Mouse (Mus musculus): ENCODE data around the gene Cap2.

GRCm38 (mm10) chr13:46554736-46555135 is 53.1 kb downstream of the Cap2 start:
- TF ChIP-seq CTCF (conservative IDR thresholded peaks at IDR 0.05; ENCODE audit: low read length) = no peak
- TF ChIP-seq POU5F1 (IDR thresholded peaks at IDR 0.05; ENCODE audit: borderline replicate concordance, low read length) = no peak

All from E14TG2a.4 (cell line).